Mouse (Mus musculus) lung, postnatal 36 days (tissue): ENCODE measurements around the gene 9530077C05Rik.
"Not testable (repeated sequence)": the region's sequence is repeated elsewhere in the genome, so short reads cannot be mapped to it uniquely, and the experiment has no call there.

Experiments
- DNase-seq: peaks from one replicate; pipeline ENCODE4 v3.0.0; 2022; ENCODE audit warnings: mixed read lengths

9530077C05Rik gene

DNA sequence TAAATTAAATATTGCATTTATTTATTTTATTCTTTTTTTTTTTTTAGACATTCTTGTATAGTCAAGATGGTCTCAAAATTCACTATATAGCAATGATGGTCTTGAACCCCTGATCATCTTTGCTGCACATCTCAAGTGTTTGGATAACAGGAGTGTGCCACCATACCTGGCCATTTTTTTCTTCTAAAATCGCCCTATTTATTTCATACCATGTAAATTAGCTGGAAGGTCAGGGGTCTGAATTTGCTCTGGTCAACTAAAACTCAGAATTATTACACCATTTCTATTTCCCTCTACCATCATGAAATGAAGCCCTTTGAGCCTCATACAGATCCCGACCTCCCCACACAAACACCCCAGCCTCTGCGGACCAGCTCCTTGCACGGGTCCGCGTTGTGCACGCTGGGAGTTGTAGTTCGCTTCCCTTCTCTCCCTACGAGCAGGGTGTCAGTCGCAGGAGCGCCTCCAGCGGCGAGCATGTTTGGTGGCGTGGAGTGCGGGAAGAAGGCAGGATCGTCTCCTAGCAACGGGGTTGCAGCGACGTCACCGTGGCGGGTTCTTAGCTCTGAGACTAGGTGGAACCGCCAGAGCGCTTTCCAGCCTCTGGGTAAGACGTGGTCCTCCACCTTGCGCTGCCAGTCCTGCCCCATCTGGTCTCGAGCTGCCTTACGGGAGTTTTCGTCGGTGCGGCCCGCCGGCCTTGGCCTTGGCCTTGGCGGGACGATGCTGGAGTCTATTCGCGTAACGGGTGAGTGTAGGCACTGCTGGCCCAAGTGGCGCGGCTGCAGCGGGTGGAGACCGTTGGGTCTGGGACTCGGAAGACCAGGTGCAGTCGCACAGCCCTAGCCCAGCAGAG lies at the start of gene 9530077C05Rik:
Gene 9530077C05Rik, plus strand, starts transcription at position 512 of the 856 bp plus-strand sequence.
- DNase-seq = peak; percentile 99

DNA sequence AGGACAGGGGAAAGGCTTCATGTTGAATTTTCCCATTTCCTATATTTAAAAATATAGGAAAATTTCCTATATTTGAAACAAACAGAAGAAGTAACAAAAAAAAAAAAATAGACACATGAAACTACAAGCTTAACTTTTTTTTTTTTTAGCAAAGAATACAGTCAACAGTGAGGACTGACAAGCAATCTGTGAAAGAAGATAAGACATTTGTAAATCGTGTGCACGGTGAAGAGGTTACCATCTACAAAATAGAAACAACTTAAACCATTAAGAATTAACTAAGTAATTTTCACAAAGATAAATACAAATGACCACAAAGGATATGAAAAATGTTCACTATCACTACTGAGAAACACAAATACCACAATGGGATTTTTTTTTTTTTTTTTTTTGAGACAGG lies 45.1 kb upstream of the 9530077C05Rik start:
- DNase-seq = no peak

DNA sequence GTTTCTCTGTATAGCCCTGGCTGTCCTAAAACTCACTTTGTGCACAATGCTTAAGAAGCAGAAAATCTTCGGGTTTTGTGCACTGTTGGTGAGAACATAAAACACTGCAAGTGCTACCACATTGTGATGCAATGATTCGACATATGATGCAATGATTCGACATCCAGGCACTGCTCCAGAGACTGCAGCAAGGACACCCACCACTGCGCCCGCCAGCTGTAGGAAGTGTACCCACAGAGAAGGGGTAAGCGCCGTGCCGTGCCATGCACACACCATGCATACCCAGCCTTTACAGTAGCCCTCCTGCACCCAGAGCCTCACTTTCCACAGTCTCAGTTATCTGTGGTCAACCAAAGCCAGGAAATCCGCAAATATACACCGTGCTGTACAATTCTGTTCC lies 44.7 kb upstream of the 9530077C05Rik start:
- DNase-seq = peak; percentile 43

DNA sequence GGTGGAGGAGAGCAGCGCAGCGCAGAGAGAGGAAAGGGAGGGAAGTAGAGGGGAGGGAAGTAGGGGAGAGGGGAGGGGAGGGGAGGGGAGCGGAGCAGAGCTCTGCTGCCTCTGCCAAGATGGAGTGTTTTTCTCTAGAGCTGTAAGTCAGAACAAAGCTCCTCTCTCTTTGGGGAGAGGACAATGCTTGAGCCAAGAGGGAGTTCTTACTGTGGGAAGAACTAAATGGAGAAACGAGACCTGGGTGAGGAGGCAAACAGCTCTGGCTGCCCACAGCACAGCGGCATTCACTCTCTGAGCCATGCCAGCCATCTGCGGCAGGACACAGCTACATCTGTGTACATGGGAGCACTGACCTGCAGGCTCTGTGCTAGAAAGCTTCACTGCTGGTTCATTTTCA lies 43.3 kb upstream of the 9530077C05Rik start:
- DNase-seq = peak; percentile 38

DNA sequence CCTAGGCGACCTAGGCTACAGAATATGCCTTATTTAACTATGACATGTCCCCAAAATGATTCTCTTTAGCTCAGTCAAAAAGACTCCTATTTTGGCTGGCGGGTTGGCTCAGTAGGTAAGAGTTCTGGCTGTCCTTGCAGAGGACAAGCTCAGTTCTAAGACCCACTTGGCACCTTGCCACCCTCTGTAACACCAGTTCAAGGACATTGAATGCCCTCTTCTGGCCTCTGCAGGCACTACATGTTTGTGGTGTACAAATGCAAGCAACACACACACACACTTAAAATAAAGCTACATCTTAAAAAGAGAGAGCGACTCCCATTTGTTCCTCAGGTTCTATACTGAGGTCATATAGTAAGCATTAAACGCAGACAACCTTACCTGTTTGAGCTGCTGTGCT lies 38.6 kb upstream of the 9530077C05Rik start:
- peak; percentile 35 for DNase-seq

- DNase-seq = no peak
These were observed 35.2 kb upstream of the 9530077C05Rik start for GRCm38 (mm10) chr9:22376086-22376485.

GRCm38 (mm10) chr9:22385890-22386289 lies 25.4 kb upstream of the 9530077C05Rik start:
- peak; percentile 21 for DNase-seq

DNA sequence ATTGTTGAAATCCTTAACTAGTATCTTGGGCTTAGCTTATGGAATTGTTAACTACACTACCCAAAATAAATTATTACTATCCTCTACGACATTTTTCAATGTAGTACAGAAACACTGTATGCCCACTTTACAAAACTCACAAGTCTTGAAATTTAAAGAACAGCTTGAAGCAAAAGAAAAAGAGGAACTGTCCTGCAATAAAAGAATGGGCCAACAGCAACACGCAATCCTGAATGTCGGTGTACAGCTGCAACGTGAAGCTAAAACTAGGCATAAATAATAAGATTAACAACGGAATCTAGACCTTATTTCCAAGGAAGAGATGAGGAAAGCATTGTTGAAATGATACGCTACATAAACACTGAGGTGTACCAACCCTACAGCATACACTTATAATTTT lies 23.4 kb upstream of the 9530077C05Rik start:
- DNase-seq = peak; percentile 13

DNA sequence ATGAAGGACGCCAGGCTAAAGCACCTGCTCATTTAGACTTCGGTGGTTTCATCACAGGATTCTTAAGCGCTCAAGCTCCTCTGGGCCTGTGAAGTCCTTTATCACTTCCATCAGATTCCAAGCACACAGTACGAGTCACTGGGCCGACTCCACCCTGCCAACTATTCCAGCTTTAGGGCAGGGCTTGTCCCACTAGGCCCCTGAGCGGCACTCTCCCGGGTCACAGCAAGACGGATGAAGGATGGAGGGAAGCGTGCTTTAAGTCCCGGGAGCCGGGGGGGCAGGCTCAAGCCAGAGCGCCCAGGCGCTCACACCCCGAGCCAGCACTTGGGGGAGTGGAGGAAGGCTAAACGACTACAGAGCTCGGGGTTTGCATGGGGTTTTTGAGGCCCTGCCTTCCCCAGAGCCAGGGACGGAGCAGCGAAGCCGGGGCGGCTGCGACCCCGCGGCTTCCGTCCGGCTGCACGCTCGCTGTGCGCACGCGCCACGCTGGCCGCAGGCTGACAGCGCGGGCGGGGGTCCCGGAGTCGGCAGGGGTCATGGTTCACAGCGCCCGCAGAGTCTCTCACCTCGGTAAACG lies 22.8 kb upstream of the 9530077C05Rik start:
- DNase-seq = no peak

GRCm38 (mm10) chr9:22389021-22389476 lies 22.3 kb upstream of the 9530077C05Rik start, which contains the start of gene Anln:
TSS of gene Anln (minus strand) at chr9:22389188.
- DNase-seq = peak; percentile 94

GRCm38 (mm10) chr9:22389736-22390245 lies 21.5 kb upstream of the 9530077C05Rik start:
- no peak for DNase-seq

GRCm38 (mm10) chr9:22390390-22390789 lies 20.9 kb upstream of the 9530077C05Rik start:
- peak; percentile 39 for DNase-seq

- no peak for DNase-seq
These were observed 16.6 kb upstream of the 9530077C05Rik start for GRCm38 (mm10) chr9:22394725-22395124.

DNA sequence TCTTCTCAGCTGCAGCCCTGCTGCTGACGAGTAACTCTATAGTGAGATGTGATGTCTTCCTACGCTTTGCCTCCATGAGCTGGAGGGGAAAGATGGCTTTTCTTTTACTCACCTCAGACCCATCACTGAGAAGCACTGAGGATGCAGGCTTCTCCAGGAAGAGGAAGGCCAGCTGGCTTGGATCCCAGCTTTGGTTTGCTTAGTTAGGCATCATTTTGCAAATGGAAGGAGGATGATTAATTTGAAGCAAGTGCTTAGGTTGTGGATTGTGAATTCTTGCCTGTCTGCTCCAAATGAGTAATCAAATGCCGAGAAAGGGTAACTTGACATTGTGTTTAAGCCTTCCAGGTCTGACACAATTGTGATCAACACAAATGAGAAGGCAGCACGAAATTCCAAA lies 12.3 kb upstream of the 9530077C05Rik start:
- no peak for DNase-seq

- no peak for DNase-seq
These were observed 9.3 kb upstream of the 9530077C05Rik start for GRCm38 (mm10) chr9:22402001-22402400.

DNA sequence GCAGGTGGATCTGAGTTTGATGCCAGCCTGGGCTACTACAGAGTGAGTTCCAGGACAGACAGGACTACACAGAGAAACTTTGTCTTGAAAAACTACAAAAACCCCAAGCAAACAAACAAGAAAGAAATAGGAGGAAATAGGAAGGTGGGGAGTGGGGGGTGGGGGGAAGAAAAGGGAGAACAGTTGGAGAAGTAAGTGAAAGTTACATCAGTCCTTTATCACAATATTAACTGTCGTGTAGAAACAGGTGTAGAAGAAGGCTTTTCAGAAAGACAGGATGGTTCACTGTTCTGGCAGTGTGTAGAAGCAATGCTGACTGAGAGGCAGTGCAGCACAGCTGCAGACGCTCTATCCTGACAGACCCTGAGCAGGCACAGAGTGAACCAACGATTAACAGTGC lies 8.3 kb upstream of the 9530077C05Rik start:
- DNase-seq = no peak

- DNase-seq = not testable (repeated sequence)
These were observed 7.8 kb upstream of the 9530077C05Rik start for GRCm38 (mm10) chr9:22403501-22403900.

DNA sequence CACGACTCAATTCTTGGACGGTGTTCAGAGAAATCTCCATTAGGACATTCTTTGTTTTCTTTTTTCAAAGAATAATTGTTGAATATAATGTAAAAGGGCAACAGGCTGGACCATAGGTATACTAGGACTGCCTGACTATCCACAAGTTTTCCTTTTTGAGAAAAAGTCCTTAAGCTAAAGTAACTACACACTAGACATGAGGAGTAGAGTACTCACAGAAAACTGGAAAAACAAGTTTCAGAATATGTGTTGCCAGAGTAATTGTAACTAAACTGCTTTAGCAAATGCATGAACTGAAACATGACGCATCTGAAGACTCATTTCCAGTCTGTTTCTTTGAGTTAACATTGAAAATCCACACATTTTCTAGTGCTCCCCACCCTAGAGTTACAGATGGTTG lies 5.9 kb upstream of the 9530077C05Rik start:
- peak; percentile 10 for DNase-seq

DNA sequence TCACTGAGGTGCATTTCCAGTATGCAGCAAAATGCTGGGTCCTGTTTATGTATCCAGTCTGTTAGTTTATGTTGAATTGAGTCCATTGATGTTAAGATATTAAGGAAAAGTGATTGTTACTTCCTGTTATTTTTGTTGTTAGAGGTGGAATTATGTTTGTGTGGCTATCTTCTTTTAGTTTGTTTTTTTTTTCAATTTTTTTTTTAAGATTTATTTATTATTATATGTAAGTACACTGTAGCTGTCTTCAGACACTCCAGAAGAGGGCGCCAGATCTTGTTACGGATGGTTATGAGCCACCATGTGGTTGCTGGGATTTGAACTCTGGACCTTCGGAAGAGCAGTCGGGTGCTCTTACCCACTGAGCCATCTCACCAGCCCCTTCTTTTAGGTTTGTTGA lies 3.7 kb upstream of the 9530077C05Rik start:
- DNase-seq = not testable (repeated sequence)

- DNase-seq = peak; percentile 53
These were observed 3.0 kb upstream of the 9530077C05Rik start for GRCm38 (mm10) chr9:22408344-22408743.

- DNase-seq = no peak
These were observed 1.8 kb upstream of the 9530077C05Rik start for GRCm38 (mm10) chr9:22409501-22409900.

- DNase-seq = no peak
These were observed 4.9 kb downstream of the 9530077C05Rik start for GRCm38 (mm10) chr9:22416187-22416586.

DNA sequence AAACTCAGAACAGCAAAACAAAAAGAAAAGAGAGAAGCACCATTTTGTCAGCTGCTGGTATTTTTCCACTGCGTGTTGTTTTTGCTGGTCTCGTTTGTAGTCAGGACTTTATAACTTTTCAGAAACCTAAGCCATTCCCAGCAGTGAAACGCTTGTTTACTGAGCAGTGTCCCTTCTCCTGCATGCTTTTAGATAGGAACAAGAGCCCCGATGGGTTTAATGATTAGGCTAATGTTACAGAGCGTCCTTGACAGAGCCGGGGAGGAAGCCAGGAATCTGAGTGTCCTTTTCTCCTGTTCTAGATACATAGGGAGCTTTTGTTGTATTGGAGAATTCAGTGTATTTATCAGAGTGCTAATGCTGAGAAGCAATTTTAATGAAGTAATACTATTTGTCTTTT lies 6.2 kb downstream of the 9530077C05Rik start:
- DNase-seq = no peak

DNA sequence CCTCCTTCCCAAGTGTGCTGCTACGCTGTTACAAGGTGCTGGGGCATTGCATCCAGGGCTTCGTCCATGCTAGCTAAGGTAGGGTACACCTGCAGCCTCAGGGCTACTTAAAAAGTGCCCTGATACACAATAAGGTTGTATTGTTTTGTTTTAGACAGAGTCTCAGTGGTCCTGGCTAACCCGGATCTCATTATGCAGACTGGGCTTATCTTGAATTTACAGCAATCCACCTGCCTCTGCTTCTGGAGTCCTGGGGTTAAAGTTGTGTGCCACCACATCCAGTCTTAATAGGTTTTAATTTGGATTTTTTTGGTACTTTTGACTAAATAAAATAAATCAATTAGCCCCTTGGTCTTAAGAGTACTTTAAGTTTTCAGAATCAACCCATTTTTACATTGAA lies 8.6 kb downstream of the 9530077C05Rik start:
- DNase-seq = no peak
